Mouse (Mus musculus) adrenal gland, adult 18-20 months (tissue): ENCODE results near the gene Mapk8ip3. TPM values are rescaled to one million over a fixed set of nuclear protein-coding genes. Genes with fewer than 3 reads are reported as not detected.

Experiments used
- DNase-seq, 2 experiments: peaks; one replicate each; pipeline ENCODE4 v3.0.0; 2021 to 2022; ENCODE audit warnings: low spot score in 2 of 2
- total RNA-seq, 2 experiments: library from RNA; stranded (reverse); gene quantifications; 1 replicate in 1 of 2; 2 replicates in 1 of 2; pipeline ENCODE4 v1.2.3; 2021

The Mapk8ip3 gene
- total RNA-seq, 2 experiments from 2014 or later = 125 to 137 TPM

GRCm38 (mm10) chr17:24850773-24851127 is 86.0 kb downstream of the Mapk8ip3 start:
- DNase-seq = no peak

DNA sequence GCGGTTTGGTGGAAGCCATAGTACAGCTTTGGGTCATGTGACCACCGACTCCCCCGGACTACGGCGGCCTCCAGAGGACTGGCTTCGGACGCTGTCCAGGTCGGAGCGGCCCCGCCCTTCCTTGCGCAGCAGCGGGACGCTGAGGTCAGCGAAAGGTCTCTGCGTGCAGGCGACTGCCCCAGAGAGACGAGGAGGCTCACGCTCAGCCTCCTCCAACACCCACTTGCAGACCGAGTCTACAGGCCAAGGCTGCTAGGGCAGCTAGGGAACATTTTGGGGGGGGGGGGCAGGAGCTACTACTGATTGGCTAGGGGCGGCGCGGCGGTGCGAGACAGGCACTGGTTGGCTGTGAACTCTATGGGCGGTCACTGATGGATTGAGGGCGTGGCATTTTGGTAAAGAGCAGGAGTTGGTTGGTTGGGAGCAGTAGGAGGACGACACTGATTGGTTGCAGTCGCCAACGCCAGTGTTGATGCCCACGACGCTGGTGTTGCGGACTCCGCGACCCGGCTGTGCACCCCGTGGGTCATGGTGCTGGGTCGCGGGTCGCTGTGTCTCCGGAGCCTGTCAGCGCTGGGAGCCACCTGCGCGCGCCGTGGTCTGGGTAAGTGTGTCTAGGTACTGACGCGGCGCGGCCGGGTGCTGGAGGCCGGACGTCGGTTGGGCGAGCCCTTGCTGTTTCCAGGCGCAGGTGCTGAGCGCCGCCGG is 86.6 kb downstream of the Mapk8ip3 start, which contains the start of gene Fahd1:
TSS of gene Fahd1 (minus strand) at position 300 of the 708 bp plus-strand sequence.
- DNase-seq = peak; percentile 86 to 90

DNA sequence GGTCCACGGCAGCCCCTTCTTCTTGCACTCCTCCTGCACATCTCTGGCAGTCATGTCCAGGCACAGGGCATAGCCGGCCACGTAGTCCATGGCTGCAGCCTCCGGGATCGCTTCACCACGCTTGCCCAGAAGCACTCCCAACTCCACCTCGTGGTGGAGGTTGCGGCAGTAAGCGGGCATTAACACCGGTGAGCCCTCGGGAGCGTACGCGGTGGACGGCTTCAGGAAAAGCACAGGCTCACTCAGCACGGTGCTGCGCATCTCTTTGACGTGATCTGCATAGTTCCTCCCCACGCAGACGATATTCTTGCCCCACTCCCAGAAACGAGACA is 87.1 kb downstream of the Mapk8ip3 start:
- no peak for DNase-seq

DNA sequence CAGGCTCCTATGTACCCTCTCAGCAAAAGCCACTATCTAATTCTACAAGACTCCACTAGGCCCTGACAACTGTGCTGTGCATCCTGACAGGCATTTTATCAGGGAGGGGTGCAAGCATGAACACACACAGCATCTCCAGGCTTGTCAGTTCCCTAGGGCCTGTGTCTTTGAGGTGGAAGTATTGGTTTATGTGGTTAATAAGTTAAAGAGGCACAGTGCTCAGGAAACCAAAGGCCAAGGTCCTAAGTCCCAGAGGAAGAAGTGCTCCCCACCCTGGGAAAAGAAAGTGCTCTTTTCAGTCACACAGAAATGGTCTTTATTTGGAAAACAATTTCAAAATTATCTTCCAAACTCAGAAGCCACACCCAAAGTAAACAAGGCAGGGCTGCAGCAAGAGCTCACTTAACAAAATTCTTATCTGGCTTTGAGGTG is 88.2 kb downstream of the Mapk8ip3 start:
- no peak for DNase-seq

DNA sequence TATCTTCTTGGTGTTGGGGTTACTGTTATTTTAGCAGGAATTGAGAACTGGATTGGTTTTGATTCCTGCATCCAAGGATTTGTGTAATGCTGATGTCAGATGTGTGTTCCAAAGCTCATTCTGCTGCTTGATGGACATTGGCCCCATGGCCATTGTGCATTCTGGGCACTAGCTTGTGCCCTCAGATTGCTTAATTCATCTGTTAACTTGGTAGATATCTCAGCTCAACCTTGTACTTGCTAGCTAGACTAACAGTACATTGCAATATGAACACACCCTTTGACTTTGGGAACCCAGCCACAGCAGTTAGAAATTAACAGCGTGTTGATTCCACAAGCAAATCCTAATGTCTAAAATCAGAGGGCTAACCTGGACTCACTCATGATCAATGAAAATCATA is 89.4 kb downstream of the Mapk8ip3 start:
- DNase-seq = no peak

- DNase-seq = no peak
Measured at GRCm38 (mm10) chr17:24844525-24844924, 92.3 kb downstream of the Mapk8ip3 start.

- no peak for DNase-seq
Measured at GRCm38 (mm10) chr17:24842631-24843030, 94.1 kb downstream of the Mapk8ip3 start.

Other genes with a start within 250 kb of the Mapk8ip3 start
- 1 to 10 TPM; 2.2 to 3.3 TPM for gene Syngr3, start 247.0 kb downstream of the Mapk8ip3 start, total RNA-seq
- gene Gfer, start 240.8 kb downstream of the Mapk8ip3 start, total RNA-seq = 10 to 100 TPM; 31.9 to 33.9 TPM
- gene Noxo1, start 240.7 kb downstream of the Mapk8ip3 start, total RNA-seq = 1 to 10 TPM; 2.8 to 3.9 TPM
- 10 to 100 TPM; 30.2 to 32.4 TPM for gene Tbl3, start 229.3 kb downstream of the Mapk8ip3 start, total RNA-seq
- not detected for gene Rnf151, start 218.9 kb downstream of the Mapk8ip3 start, total RNA-seq
- 100 to 1,000 TPM; 653 to 681 TPM for gene Rps2, start 218.9 kb downstream of the Mapk8ip3 start, total RNA-seq
- gene Ndufb10, start 212.5 kb downstream of the Mapk8ip3 start, total RNA-seq = 100 to 1,000 TPM; 239 to 321 TPM
- 1 to 10 TPM in 1 of 2 experiments, not detected in 1; 1.2 TPM for gene Rpl3l, start 209.2 kb downstream of the Mapk8ip3 start, total RNA-seq
- 10 to 100 TPM; 83.9 to 94.4 TPM for gene Msrb1, start 200.3 kb downstream of the Mapk8ip3 start, total RNA-seq
- gene Hs3st6, start 184.0 kb downstream of the Mapk8ip3 start, total RNA-seq = 1 to 10 TPM; 2.2 to 2.3 TPM
- gene Meiob, start 132.7 kb downstream of the Mapk8ip3 start, total RNA-seq = under 1 TPM; 0.50 to 0.80 TPM
- 10 to 100 TPM; 88.4 to 99.0 TPM for gene Hagh, start 96.8 kb downstream of the Mapk8ip3 start, total RNA-seq
- gene Fahd1, start 86.6 kb downstream of the Mapk8ip3 start, total RNA-seq = 10 to 100 TPM; 27.6 to 28.2 TPM
- gene Igfals, start 71.0 kb downstream of the Mapk8ip3 start, total RNA-seq = 1 to 10 TPM; 2.0 to 2.7 TPM
- gene Nubp2, start 50.6 kb downstream of the Mapk8ip3 start, total RNA-seq = 10 to 100 TPM; 48.5 to 54.1 TPM
- 10 to 100 TPM; 33.0 to 33.9 TPM for gene Spsb3, start 50.3 kb downstream of the Mapk8ip3 start, total RNA-seq
- gene Eme2, start 41.9 kb downstream of the Mapk8ip3 start, total RNA-seq = 10 to 100 TPM; 40.6 to 46.1 TPM
- gene Mrps34, start 41.9 kb downstream of the Mapk8ip3 start, total RNA-seq = 100 to 1,000 TPM; 107 to 148 TPM
- gene Nme3, start 40.5 kb downstream of the Mapk8ip3 start, total RNA-seq = 100 to 1,000 TPM in 1 of 2 experiments, 10 to 100 TPM in 1; 50.8 to 100 TPM
- gene Jpt2, start 23.7 kb upstream of the Mapk8ip3 start, total RNA-seq = 10 to 100 TPM; 19.2 to 26.3 TPM
- gene Cramp1l, start 78.8 kb upstream of the Mapk8ip3 start, total RNA-seq = 10 to 100 TPM; 20.4 to 24.0 TPM
- 10 to 100 TPM; 20.3 to 29.9 TPM for gene Ift140, start 79.1 kb upstream of the Mapk8ip3 start, total RNA-seq
- gene Tmem204, start 146.6 kb upstream of the Mapk8ip3 start, total RNA-seq = 10 to 100 TPM; 43.2 to 45.6 TPM
- 10 to 100 TPM; 18.4 to 21.9 TPM for gene Telo2, start 179.0 kb upstream of the Mapk8ip3 start, total RNA-seq
- not detected for gene Ptx4, start 183.8 kb upstream of the Mapk8ip3 start, total RNA-seq
- gene Clcn7, start 196.4 kb upstream of the Mapk8ip3 start, total RNA-seq = 10 to 100 TPM; 42.0 to 43.7 TPM
- under 1 TPM; 0.10 to 0.13 TPM for gene Ccdc154, start 225.5 kb upstream of the Mapk8ip3 start, total RNA-seq
- not detected for gene Gm38655, start 238.5 kb upstream of the Mapk8ip3 start, total RNA-seq
- gene BC003965, start 247.6 kb upstream of the Mapk8ip3 start, total RNA-seq = 10 to 100 TPM; 18.5 to 20.0 TPM